8 mouse cellular contexts compared by ENCODE assay signal in genomic region chr5:103436039-103436944, GRCm38 (mm10). TPM values are rescaled to one million over a fixed set of nuclear protein-coding genes. Genes with fewer than 3 reads are reported as not detected.
DNase-seq lines count a peak whose midpoint lies in the region; ATAC-seq and TF ChIP-seq lines count a peak whose summit lies in the region.

No protein-coding gene starts in this region.

- peak overlapping the region; percentile 63 for H3K9ac ChIP-seq in heart, embryonic 12.5 days

- peaks cover 29% of the 10 kb centered on the region for H3K4me1 ChIP-seq in E14TG2a.4 (replicated peaks; ENCODE audit: low read depth, low read length)
- no peaks in the 10 kb centered on the region for H3K4me1 ChIP-seq in brown adipose tissue, adult 24 weeks (ENCODE audit: control insufficient read depth, insufficient read depth, insufficient read length, low read length)
- peaks cover 16% of the 10 kb centered on the region for H3K4me1 ChIP-seq in heart, embryonic 12.5 days (replicated peaks)

- H3K4me2 ChIP-seq in heart, embryonic 12.5 days, result peak overlapping the region; percentile 70

- DNase-seq in kidney, postnatal 36 days, result peak; percentile 35 to 60
- DNase-seq in mesoderm, embryonic 11.5 days (ENCODE audit: low read depth, low spot score), result peak; percentile 55
- no peak for DNase-seq in right cerebral cortex, postnatal 36 days (ENCODE audit: low spot score in 2 of 2)
- DNase-seq in thymus, postnatal 36 days, result no peak

- no peaks in the 10 kb centered on the region for H3K36me3 ChIP-seq in E14TG2a.4 (ENCODE audit: insufficient read depth, low read length)
- H3K36me3 ChIP-seq in heart, embryonic 12.5 days, result no peaks in the 10 kb centered on the region

- no peaks in the 10 kb centered on the region for H3K9me3 ChIP-seq in E14TG2a.4 (ENCODE audit: low read length)
- no peaks in the 10 kb centered on the region for H3K9me3 ChIP-seq in heart, embryonic 12.5 days (replicated peaks)

- no peak overlapping the region for H3K27ac ChIP-seq in brown adipose tissue, adult 24 weeks (replicated peaks; ENCODE audit: low read depth, low read length)
- peak overlapping the region; percentile 8; the same call in 1 of the 2 replicates for H3K27ac ChIP-seq in heart, embryonic 12.5 days (ENCODE audit: poor library complexity, severe bottlenecking)

- H3K27me3 ChIP-seq in E14TG2a.4 (ENCODE audit: insufficient read depth, low read length), result no peaks in the 10 kb centered on the region
- no peaks in the 10 kb centered on the region for H3K27me3 ChIP-seq in heart, embryonic 12.5 days (replicated peaks)

- WGBS in heart, embryonic 12.5 days, result 9% methylated on average over 19 of the region's 19 CpGs

- ATAC-seq in heart, embryonic 12.5 days (ENCODE audit: insufficient number of reproducible peaks, low FRiP score), result peak; percentile 57; the same call in 1 of the 2 replicates
- ATAC-seq in CD4-positive, CD25-positive, alpha-beta regulatory T cell, adult 4 months, result no peak

- TF ChIP-seq CTCF in E14TG2a.4 (conservative IDR thresholded peaks at IDR 0.05; ENCODE audit: low read length), result no peak

- H3K4me3 ChIP-seq in E14TG2a.4 (replicated peaks; ENCODE audit: low read length), result peak overlapping the region; percentile 54
- peak overlapping the region; percentile 35 for H3K4me3 ChIP-seq in brown adipose tissue, adult 24 weeks (ENCODE audit: insufficient read depth, low read depth, low read length)
- H3K4me3 ChIP-seq in heart, embryonic 12.5 days, result peak overlapping the region; percentile 44

RNA-seq across cellular contexts. Expression of gene Ptpn13, which starts 11.3 kb away (rescaled TPM):
- polyA plus RNA-seq in brown adipose tissue, adult 24 weeks (2012; ENCODE audit: insufficient read depth, insufficient read length, missing spikeins), result 0.83 and 1.1 TPM in 2 replicates
- 15.1 and 16.8 TPM in 2 replicates for polyA plus RNA-seq in heart, embryonic 12.5 days (2016; fragmentation: Nextera tagmentation; extraction: Ambion mirVana)
- polyA plus RNA-seq in CD4-positive, CD25-positive, alpha-beta regulatory T cell, adult 4 months (2017; shearing (Covaris generic)), result 10 to 100 TPM; 22.5 to 26.9 TPM

Comparison
In these comparisons a context has a peak if more than half of its experiments do, and no peak if none do; other contexts are left out.
1. DNase-seq: peak in kidney, postnatal 36 days (2 of 2) and mesoderm, embryonic 11.5 days (single experiment); none in right cerebral cortex, postnatal 36 days (0 of 2) and thymus, postnatal 36 days (0 of 2).
2. Peak in every context shown above with its lines, with median percentiles within 50 percentile points of each other: H3K4me3 ChIP-seq.